Mouse (Mus musculus): Measurements from ENCODE around the gene Ppp2r5d. TPM values are rescaled to one million over a fixed set of nuclear protein-coding genes. Genes with fewer than 3 reads are reported as not detected.

The Ppp2r5d gene
- polyA plus RNA-seq (2017; shearing (Covaris generic)) = 49.1 TPM

DNA sequence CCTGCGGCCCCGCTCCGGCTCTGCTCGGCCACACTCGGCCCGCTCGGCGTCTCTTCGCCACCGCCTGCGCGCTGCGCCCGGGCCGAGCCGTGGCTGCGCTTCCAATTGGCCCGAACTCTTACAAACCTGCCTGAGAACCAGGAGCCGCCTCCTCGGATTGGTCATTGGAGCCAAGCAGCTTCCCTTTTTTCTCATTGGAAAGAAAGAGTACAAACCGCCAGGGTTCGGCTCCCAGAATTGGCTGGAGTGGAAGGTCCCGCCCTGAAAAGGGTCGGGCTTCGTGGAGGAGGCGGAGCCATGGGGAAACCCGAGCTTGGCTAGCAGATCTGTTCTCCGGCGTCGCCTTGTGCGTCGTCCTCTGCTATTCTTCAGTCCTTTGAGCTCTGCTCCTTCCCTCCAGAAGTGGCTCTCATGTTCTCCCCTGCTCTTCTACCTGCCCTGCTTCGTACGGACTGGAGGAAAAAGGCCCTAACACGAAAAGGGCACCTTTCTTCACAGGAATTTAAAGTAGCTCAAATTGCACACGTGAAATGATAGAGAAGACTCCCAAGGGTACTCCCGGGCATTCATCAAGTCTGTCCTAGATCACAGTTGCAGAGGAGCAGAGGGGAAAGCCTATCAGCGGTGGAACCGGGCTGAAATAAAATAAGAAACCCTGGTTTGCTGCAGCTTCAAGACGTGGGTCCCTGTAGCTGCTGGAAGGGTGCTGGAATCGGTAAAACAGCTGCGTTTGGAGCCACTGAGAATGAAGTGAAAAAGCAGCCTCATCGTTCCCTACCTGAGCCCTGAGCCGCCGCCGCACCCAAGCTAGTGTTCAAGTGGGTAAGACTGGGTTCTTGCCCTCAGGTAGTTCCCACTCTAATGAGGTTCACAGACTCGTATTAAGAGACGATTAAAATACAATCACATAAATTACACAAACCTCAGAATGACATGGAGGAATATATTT, at the start of gene Ppp2r5d:
Ppp2r5d (minus strand) TSS at position 225 of the 949 bp plus-strand sequence.

DNA sequence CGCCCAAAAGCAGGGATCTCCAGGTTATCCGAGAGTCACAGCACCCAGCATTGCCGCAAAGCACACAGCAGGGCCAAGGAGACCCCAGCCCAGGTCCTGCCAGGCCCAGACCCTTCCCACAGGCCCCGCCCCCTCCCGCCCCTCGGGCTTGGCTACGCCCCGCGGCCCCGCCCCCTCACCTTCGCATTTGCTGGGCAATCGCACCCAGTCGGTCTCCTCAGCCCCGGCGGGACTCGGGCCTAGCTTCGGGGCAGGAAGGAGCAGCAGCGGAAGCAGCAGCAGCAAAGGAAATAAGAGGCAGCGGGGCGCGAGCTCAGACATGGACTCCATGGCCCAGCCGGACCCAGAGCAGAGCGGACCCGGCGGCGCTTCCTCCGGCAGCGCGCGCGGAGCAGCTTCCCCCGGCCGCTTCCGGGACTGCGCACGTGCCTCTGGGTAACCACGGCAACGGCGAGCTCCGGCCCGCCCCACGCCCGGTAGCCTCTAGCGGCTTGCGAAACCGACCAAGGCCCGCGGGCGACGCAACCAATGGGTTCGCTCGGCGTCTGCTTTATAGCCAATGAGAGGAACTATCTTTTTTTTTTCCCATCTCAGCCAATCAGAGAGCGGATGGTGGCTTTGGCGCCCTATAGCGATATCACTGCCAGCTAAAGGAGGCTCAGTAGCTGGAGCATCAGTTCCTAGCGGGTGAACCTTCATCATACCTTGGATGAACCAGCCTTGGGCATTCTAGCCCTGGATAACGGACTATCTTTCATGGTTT, 47.1 kb upstream of the Ppp2r5d start, which contains the start of gene Cnpy3:
Cnpy3 (minus strand) TSS at position 421 of the 763 bp plus-strand sequence.

DNA sequence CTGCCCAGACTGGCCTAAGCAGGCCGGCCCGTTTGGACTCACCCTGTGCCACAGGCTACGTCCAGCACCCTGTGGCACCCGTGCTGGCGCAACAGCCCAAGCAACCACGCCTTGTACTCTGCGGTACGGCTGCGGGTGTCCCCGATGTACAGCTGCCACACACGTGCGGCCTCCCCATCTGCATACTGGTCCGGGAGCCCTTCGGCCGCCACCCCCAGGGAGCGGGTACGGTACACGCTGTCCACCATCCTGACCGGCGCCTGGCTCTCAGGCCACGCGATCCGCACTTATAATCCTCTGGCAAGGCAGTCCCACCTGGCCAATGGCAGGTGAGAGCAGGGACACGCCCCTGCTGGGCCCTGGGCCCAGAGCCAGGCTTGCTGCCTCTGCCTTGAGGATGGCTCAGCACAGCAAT, 24.0 kb upstream of the Ppp2r5d start, which contains the start of gene Gnmt:
Gnmt (minus strand) TSS at position 265 of the 415 bp plus-strand sequence.

DNA sequence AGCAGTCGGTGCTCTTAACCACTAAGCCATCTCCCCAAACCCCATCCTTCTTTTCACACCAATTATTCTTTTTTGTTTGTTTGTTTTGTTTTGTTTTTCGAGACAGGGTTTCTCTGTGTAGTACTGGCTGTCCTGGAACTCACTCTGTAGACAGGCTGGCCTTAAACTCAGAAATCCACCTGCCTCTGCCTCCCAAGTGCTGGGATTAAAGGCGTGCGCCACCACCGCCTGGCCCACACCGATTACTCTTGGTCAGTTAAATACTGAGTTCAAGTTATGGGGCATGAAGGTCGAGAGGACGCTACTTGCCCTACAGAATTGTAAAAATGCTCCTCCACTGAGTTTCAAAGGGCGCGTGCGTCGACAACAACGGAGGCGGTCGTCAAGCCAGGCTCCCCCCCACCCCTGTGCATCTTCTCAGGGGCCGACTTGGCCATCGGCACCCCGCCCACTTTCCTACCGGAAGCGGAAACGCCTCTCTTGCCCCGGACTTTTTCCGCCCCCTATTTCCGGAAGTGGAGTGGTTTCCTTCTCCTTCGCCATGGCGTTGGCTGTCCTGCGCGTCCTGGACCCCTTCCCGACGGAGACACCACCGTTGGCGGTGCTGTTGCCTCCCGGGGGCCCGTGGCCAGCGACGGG, 6.2 kb upstream of the Ppp2r5d start, which contains the start of gene Pex6:
Pex6 (plus strand) TSS at position 505 of the 639 bp plus-strand sequence.

DNA sequence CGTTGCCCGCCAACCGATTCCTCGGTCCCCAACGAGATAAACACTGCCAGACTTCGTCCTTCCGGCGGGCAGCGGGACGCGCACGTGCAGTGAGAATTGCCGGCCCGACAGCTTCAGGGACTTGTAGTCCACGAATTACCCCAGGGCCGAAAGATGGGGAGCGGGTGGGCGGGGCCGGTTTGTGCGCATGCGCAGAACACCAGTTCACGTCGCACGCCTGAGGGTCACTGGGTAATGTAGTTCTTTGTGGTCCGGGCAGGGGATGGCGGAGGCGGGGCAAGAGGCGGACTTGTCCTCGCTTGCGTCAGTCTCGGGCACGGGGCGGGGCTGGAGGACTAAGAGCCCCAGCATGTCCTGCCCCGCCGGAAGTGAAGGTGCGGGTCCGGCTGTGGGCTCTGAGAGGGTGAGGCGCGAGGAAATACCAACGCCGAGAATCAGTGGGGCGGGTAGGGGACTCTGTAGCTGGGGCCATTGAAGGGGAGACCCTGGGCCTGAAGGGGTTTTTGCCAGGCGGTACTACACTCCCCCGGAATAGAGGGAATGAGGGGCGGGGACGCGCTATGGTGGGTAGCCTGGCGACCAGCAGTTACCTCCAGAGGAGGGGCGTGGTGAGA, 24.0 kb downstream of the Ppp2r5d start, which contains the start of gene Klhdc3:
Klhdc3 (minus strand) TSS at position 155 of the 614 bp plus-strand sequence.

DNA sequence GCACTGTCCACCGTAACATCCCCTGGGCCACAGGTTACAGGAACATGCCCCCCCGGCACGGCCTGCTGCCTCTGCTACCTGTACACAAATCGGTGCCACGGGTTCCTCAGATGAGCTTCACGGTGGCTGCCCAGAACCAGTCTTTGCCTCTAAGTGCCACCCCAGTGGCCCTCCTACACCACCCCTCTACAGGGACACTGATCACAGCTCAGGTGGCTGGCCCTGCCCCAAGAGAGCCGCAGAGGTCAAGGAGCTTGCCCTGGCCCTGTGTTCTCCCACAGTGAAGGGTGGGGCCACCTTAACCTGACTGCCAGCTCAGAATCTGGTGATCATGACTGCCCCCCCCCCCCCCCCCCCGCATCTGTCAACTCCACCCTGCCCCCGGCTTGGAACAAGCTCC, 26.5 kb downstream of the Ppp2r5d start, which contains the start of gene Mea1:
Mea1 (plus strand) TSS at position 378 of the 400 bp plus-strand sequence.

DNA sequence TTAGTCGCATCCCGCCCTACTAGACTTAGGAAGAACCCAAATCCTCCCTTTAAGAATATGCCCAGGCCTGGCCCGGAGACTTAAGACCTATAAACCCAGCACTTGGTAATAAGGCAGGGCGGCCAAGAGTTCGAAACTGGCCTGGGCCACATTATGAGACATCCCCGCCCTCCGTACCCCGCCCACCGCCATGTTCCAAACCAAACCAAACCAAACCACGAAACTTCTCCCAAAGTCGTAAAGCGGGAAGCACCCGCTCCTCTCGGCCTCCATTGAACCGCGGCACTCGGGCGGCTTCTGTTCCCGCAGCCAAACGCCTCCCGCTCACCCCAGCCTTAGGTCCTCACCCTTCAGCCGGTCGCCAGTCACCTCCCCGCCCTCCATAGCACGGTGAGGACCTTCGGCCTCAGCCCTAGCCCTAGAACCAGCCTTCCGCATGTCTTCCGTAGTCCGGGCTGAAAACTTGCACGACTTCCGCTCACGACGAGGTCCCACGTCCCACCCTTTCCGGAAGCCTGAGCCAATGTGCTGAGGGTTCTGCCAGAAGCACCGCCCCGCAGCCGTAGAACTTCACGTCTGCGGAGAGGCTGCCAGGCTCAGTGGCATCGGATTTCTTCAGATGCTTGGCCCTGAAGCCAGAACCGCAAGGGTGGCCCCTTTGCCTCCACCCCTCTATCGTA, 30.9 kb downstream of the Ppp2r5d start, which contains the start of gene Rrp36:
Rrp36 (minus strand) TSS at position 503 of the 680 bp plus-strand sequence.

DNA sequence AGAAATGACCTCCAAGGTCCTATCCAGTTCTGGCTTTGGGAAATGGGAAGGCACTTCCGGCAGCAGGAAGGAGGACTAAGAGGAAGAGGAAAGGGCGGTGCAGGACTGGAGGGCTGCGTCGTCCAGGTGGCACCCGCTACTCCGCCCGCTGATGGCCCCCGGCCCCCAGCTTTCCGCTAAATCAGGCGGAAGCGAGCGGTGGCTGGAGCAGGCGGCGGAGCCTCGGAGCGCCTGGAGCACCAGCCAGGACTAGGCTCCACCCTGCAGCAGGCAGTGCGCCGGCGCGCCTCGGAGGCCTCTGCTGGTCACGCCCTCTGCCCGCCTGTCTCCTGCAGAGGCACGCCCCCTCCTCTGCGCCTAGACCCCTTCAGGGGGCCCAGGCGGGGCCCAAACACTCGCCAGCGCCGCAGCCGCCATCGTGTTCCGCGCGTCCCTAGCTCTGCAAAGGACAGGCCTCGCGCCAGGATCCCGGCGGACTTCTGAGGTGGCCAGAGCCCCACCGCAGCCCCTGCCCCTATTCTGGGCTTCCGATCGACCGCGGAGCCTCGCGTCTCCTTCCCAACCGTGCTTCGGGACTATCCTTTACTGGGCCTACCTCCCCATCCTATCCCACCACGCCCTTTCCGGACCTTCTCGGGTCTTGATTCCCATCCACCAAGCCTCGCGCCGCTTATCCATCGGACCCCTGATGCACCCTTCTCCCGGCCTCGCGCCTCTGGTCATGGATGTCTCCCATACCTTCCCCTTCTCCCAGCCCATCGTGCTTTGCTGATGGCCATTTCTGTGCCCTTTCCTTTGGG, 54.5 kb downstream of the Ppp2r5d start, which contains the start of gene Cul7:
Cul7 (plus strand) TSS at position 106 of the 800 bp plus-strand sequence.

DNA sequence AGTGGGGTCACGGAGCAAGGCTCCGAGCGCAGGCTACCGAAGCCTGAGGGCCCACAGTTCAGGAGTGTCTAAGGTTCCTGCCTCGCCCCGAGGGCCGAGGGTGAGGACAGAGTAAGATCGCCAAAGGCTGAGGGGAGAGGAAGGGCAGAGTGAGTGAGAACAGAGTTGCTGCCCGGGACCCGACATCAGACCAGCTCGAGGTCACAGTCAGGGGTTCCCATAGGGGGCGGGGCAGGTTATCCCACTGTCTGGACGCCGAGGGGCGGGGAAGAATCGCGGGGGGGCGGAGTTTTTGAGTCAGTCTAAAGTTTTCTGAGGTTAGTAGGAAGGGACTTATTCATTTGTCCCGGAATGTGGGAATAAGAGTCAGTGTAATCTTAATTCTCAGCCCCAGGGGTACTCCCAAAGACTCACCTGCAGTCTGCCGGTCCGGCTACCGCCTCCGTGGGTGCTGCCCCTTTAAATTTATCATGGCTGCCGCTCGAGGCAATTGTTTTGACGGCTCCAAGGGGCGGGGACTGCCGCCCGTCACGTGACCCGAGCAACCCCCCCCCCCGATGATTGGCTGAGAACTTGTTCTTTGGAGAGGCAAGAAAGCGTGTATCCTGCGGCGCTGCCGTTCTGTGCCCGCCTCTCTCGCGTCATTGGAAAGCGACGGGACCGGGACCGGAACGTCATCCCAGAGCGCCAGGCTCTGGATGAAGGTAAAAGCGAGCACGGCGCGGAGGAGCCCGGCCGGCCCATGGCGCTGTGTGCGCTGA, 59.2 kb downstream of the Ppp2r5d start, which contains the start of the genes Klc4 and Mrpl2:
Klc4 (minus strand) TSS at position 462 of the 761 bp plus-strand sequence.
Mrpl2 (plus strand) TSS at position 669 of the 761 bp plus-strand sequence.

Other genes starting within 250 kb of the Ppp2r5d start
- gene Ttbk1, start 217.4 kb downstream of the Ppp2r5d start, polyA plus RNA-seq (2017; shearing (Covaris generic)) = 0.40 TPM
- gene Dnph1, start 208.4 kb downstream of the Ppp2r5d start, polyA plus RNA-seq (2017; shearing (Covaris generic)) = not detected
- gene Cul9, start 158.7 kb downstream of the Ppp2r5d start, polyA plus RNA-seq (2017; shearing (Covaris generic)) = 6.6 TPM
- 33.2 TPM for gene Srf, start 148.9 kb downstream of the Ppp2r5d start, polyA plus RNA-seq (2017; shearing (Covaris generic))
- not detected for gene Ptk7, start 75.6 kb downstream of the Ppp2r5d start, polyA plus RNA-seq (2017; shearing (Covaris generic))
- 15.9 TPM for gene Klc4, start 59.1 kb downstream of the Ppp2r5d start, polyA plus RNA-seq (2017; shearing (Covaris generic))
- 31.6 TPM for gene Mrpl2, start 58.9 kb downstream of the Ppp2r5d start, polyA plus RNA-seq (2017; shearing (Covaris generic))
- 2.1 TPM for gene Cul7, start 54.8 kb downstream of the Ppp2r5d start, polyA plus RNA-seq (2017; shearing (Covaris generic))
- 31.0 TPM for gene Rrp36, start 30.8 kb downstream of the Ppp2r5d start, polyA plus RNA-seq (2017; shearing (Covaris generic))
- 74.9 TPM for gene Mea1, start 26.3 kb downstream of the Ppp2r5d start, polyA plus RNA-seq (2017; shearing (Covaris generic))
- gene Klhdc3, start 24.2 kb downstream of the Ppp2r5d start, polyA plus RNA-seq (2017; shearing (Covaris generic)) = 80.9 TPM
- gene Pex6, start 6.4 kb upstream of the Ppp2r5d start, polyA plus RNA-seq (2017; shearing (Covaris generic)) = 27.7 TPM
- gene Gnmt, start 24.1 kb upstream of the Ppp2r5d start, polyA plus RNA-seq (2017; shearing (Covaris generic)) = not detected
- gene Cnpy3, start 47.1 kb upstream of the Ppp2r5d start, polyA plus RNA-seq (2017; shearing (Covaris generic)) = 48.9 TPM
- not detected for gene Ptcra, start 58.6 kb upstream of the Ppp2r5d start, polyA plus RNA-seq (2017; shearing (Covaris generic))
- 19.9 TPM for gene 2310039H08Rik, start 67.5 kb upstream of the Ppp2r5d start, polyA plus RNA-seq (2017; shearing (Covaris generic))
- gene Rpl7l1, start 77.6 kb upstream of the Ppp2r5d start, polyA plus RNA-seq (2017; shearing (Covaris generic)) = 68.0 TPM
- gene Bicral, start 153.4 kb upstream of the Ppp2r5d start, polyA plus RNA-seq (2017; shearing (Covaris generic)) = 23.4 TPM
- 21.7 TPM for gene Tbcc, start 185.6 kb upstream of the Ppp2r5d start, polyA plus RNA-seq (2017; shearing (Covaris generic))
- not detected for gene Prph2, start 205.3 kb upstream of the Ppp2r5d start, polyA plus RNA-seq (2017; shearing (Covaris generic))